Mouse (Mus musculus) midbrain, embryonic 11.5 days (tissue): Measurements from ENCODE around the gene Gclm. TPM values are rescaled to one million over a fixed set of nuclear protein-coding genes. Genes with fewer than 3 reads are reported as not detected.
"Not testable (repeated sequence)": the region's sequence is repeated elsewhere in the genome, so short reads cannot be mapped to it uniquely, and the experiment has no call there.

Experiments
- ATAC-seq: fragments of 200-750 bp; cut with Nextera tagmentation; 2 replicates; pipeline ENCODE4 v1.8.0; 2017; ENCODE audit warnings: moderate TSS enrichment, moderate library complexity; ENCODE audit not compliant: low FRiP score
- DNase-seq: peaks from one replicate; pipeline ENCODE4 v3.0.0; 2015; ENCODE audit warnings: low spot score; ENCODE audit errors: missing footprints
- H3K27ac ChIP-seq: fragments of 300-500 bp; sonication (generic); 2 replicates; pipeline ENCODE4 v1.5.1; 2014; ENCODE audit warnings: low read depth, low read length
- H3K27me3 ChIP-seq: fragments of 300-500 bp; sonication (generic); 2 replicates; pipeline ENCODE4 v1.6.1; 2014; ENCODE audit warnings: mild to moderate bottlenecking, low read length, moderate library complexity, mixed read lengths; ENCODE audit not compliant: control insufficient read depth, insufficient read depth
- H3K36me3 ChIP-seq: fragments of 300-500 bp; sonication (generic); 2 replicates; pipeline ENCODE4 v1.6.1; 2014; ENCODE audit warnings: mild to moderate bottlenecking, low read length, moderate library complexity, mixed read lengths; ENCODE audit not compliant: control insufficient read depth, insufficient read depth
- H3K4me1 ChIP-seq: fragments of 300-500 bp; sonication (generic); 2 replicates; pipeline ENCODE4 v1.6.1; 2014; ENCODE audit warnings: low read length; ENCODE audit not compliant: control insufficient read depth, insufficient read depth
- H3K4me2 ChIP-seq: fragments of 300-500 bp; sonication (generic); 2 replicates; pipeline ENCODE4 v1.6.1; 2014; ENCODE audit warnings: mild to moderate bottlenecking, moderate library complexity
- H3K4me3 ChIP-seq: fragments of 300-500 bp; sonication (generic); 2 replicates; pipeline ENCODE4 v1.5.1; 2014; ENCODE audit warnings: low read depth, low read length
- H3K9ac ChIP-seq: fragments of 300-500 bp; sonication (generic); 2 replicates; pipeline ENCODE4 v1.6.1; 2014; ENCODE audit warnings: low read length
- H3K9me3 ChIP-seq: fragments of 300-500 bp; sonication (generic); 2 replicates; pipeline ENCODE4 v1.6.1; 2016; ENCODE audit warnings: low read length; ENCODE audit not compliant: control insufficient read depth
- WGBS: fragments of 180-500 bp; shearing (Covaris S2); extraction: QIAGEN DNeasy Blood & Tissue Kit; methylation state at CpG from one replicate; pipeline ENCODE4 v1.1.7; 2014; 5-methylcytosine and 5-hydroxymethylcytosine counted together
- polyA plus RNA-seq: library from polyadenylated mRNA; unstranded; fragments of >200 nt; fragmentation: Nextera tagmentation; extraction: Ambion mirVana; gene quantifications from 2 replicates; pipeline ENCODE4 v1.2.1, GENCODE M21; 2014

Gene Gclm
- polyA plus RNA-seq, 1 experiment from 2014 or later, result 61.0 TPM

- 75% methylated on average over 10 of the region's 10 CpGs for WGBS
- H3K4me2 ChIP-seq, result peak overlapping the region; percentile 84
- no peaks in the 10 kb centered on the region for H3K27me3 ChIP-seq
- H3K4me3 ChIP-seq, result peak overlapping the region; percentile 91
- DNase-seq (no peak), ATAC-seq (no peak)
- peak overlapping the region; percentile 87; the same call in 1 of the 2 replicates for H3K9ac ChIP-seq
- H3K9me3 ChIP-seq, result no peaks in the 10 kb centered on the region
- H3K4me1 ChIP-seq, result peaks cover 7% of the 10 kb centered on the region
- H3K27ac ChIP-seq, result no peak overlapping the region
- H3K36me3 ChIP-seq, result peaks cover 6% of the 10 kb centered on the region
Measured at GRCm38 (mm10) chr3:122275111-122275510, 29.8 kb downstream of the Gclm start.

GRCm38 (mm10) chr3:122287195-122287594, 41.8 kb downstream of the Gclm start:
- no peaks in the 10 kb centered on the region for H3K27me3 ChIP-seq
- H3K9me3 ChIP-seq, result no peaks in the 10 kb centered on the region
- H3K9ac ChIP-seq, result no peak overlapping the region
- peaks cover 6% of the 10 kb centered on the region for H3K4me1 ChIP-seq
- H3K36me3 ChIP-seq, result peaks cover 14% of the 10 kb centered on the region
- DNase-seq (no peak), ATAC-seq (no peak)
- H3K4me2 ChIP-seq, result no peak overlapping the region
- H3K27ac ChIP-seq, result no peak overlapping the region
- no peak overlapping the region for H3K4me3 ChIP-seq
- 78% methylated on average over 5 of the region's 5 CpGs for WGBS

DNA sequence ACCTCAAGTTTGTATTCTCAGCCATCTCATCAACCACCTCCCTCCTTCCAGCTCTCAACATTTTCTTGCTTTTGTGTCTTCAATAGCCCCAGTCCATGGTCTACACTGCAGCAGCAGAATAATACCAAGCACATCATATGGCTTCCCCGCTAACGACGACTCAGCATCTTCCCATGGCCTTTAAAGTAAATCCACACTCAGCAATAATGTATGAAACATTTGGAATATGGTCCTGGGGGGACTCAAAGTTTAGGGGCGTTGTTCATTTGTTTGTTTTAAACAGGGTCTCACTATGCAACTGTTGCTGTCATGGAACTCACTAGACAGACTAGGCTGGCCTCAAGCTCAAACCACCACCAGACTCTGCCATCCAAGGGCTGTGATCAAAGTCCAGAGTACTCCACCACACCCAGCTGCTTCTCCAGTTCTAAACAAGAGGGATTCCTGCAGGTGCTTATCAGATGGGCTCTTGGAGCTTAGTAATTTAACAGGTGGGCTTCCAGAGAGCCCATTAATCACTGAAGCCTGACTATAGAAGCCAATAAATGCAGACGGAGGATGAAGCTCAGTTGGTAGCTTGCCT, 43.3 kb downstream of the Gclm start:
- Histone ChIP-seq H3K4me1 (peaks cover 10% of the 10 kb centered on the region), H3K27ac (no peak overlapping the region), H3K36me3 (0 out of 2 replicates have a peak, but pooled peaks cover 6% of the 10 kb centered on the region), H3K9ac (no peak overlapping the region), H3K27me3 (no peaks in the 10 kb centered on the region), H3K4me3 (no peak overlapping the region), H3K4me2 (no peak overlapping the region), H3K9me3 (no peaks in the 10 kb centered on the region)
- 90% methylated on average over 5 of the region's 5 CpGs for WGBS
- no peak for ATAC-seq
- DNase-seq, result no peak

GRCm38 (mm10) chr3:122289344-122289743, 44.0 kb downstream of the Gclm start:
- peaks cover 14% of the 10 kb centered on the region for H3K4me1 ChIP-seq
- not testable (repeated sequence) for H3K27ac ChIP-seq, DNase-seq, H3K9ac ChIP-seq, H3K4me2 ChIP-seq, ATAC-seq, H3K27me3 ChIP-seq, H3K4me3 ChIP-seq, H3K9me3 ChIP-seq, H3K36me3 ChIP-seq
- WGBS, result 71% methylated on average over 3 of the region's 4 CpGs

- ATAC-seq (no peak), DNase-seq (peak; percentile 31)
- H3K27ac ChIP-seq, result no peak overlapping the region
- no peaks in the 10 kb centered on the region for H3K27me3 ChIP-seq
- H3K4me2 ChIP-seq, result no peak overlapping the region
- no peaks in the 10 kb centered on the region for H3K36me3 ChIP-seq
- no peaks in the 10 kb centered on the region for H3K9me3 ChIP-seq
- H3K4me1 ChIP-seq, result peaks cover 21% of the 10 kb centered on the region
- no peak overlapping the region for H3K9ac ChIP-seq
- 87% methylated on average over 7 of the region's 7 CpGs for WGBS
- H3K4me3 ChIP-seq, result no peak overlapping the region
Measured at GRCm38 (mm10) chr3:122290696-122291095, 45.3 kb downstream of the Gclm start.

DNA sequence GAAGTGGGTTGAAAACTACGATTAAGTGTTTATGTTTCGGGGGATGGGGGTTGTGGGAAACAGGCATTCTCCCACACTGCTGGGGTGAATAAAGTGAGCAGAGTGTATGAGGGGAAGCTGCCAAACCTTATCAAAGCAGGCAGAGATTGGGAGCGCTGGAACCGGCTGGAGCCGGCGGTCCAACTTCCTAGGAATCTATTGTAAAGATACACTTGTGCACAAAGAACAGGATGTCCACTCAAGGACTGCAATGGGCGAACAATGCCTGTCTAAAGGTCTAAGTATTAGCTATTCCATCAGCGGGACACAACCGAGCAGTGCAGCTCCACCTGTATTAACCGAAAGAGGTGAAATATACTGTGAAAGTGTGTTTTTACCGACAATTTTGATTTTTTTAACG, 46.5 kb downstream of the Gclm start:
- H3K9ac ChIP-seq, result peak overlapping the region; percentile 97; the same call in 1 of the 2 replicates
- no peak overlapping the region for H3K27ac ChIP-seq

GRCm38 (mm10) chr3:122292300-122293222, 47.2 kb downstream of the Gclm start:
- Histone ChIP-seq H3K27ac (peak overlapping the region; percentile 98), H3K4me3 (peak overlapping the region; percentile 88), H3K9me3 (no peaks in the 10 kb centered on the region), H3K9ac (peak overlapping the region; percentile 97), H3K4me2 (peak overlapping the region; percentile 71), H3K36me3 (no peaks in the 10 kb centered on the region), H3K4me1 (peaks cover 21% of the 10 kb centered on the region), H3K27me3 (no peaks in the 10 kb centered on the region)
- DNase-seq (peak; percentile 100), ATAC-seq (peak; percentile 77)
- 9% methylated on average over 54 of the region's 54 CpGs for WGBS

More for the DNA sequence above, 46.5 kb downstream of the Gclm start:
- Histone ChIP-seq H3K4me2 (peak overlapping the region; percentile 71), H3K9me3 (no peaks in the 10 kb centered on the region), H3K27me3 (no peaks in the 10 kb centered on the region), H3K4me1 (peaks cover 21% of the 10 kb centered on the region), H3K4me3 (peak overlapping the region; percentile 88; the same call in 1 of the 2 replicates), H3K36me3 (no peaks in the 10 kb centered on the region)
- DNase-seq (peak; percentile 86), ATAC-seq (no peak)
- WGBS, result 50% methylated on average over 12 of the region's 12 CpGs

DNA sequence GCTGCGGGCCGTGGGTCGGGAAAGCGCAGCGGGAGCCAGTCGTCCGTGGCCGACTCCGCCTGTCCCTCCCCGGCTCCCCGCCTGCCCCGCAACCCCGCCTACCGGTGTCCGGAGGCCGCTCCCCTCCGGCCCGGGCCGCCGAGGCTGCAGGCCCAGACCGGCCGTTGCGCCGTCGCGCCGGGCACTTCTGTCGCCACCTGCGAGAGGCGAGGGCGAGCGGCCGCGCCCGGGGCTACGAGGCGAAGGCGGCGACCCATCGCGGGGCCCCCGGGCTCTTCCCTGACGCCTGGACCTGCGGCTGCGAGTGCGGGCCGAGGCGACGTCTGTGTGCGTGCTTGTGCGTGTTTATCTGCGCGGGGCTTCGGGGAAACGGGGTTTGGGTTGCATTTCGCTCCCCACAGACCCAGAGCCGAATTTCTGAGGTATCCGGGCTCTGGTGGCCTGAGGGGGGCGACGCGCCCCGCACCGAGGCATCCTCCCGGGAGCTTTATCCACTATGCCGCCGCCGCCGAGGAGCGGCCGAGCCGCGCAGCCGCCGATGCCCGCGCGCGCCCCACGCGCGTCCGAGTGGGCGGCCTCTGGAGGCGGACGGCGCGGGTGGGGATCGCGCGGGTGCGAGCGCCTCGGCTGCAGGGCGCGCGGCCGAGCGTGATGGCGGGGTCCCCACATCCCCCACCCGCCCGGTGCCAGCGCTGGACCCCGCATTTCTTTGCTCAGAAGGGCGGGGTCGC, 48.0 kb downstream of the Gclm start:
- peak overlapping the region; percentile 97 for H3K9ac ChIP-seq
- H3K27me3 ChIP-seq, result no peaks in the 10 kb centered on the region
- H3K9me3 ChIP-seq, result no peaks in the 10 kb centered on the region
- peaks cover 21% of the 10 kb centered on the region for H3K4me1 ChIP-seq
- ATAC-seq, result peak; percentile 80
- WGBS, result under 1% methylated on average over 93 of the region's 105 CpGs
- H3K36me3 ChIP-seq, result no peaks in the 10 kb centered on the region
- peak overlapping the region; percentile 98 for H3K27ac ChIP-seq
- no peak for DNase-seq
- peak overlapping the region; percentile 71 for H3K4me2 ChIP-seq
- H3K4me3 ChIP-seq, result peak overlapping the region; percentile 88
